Mouse (Mus musculus) brain, embryonic 14.5 days (tissue): Measurements from ENCODE around the gene Cxcl17. TPM values are rescaled to one million over a fixed set of nuclear protein-coding genes. Genes with fewer than 3 reads are reported as not detected.
A peak's percentile ranks its signal among the peaks of the same experiment; 100 is the strongest.
"Not testable (repeated sequence)": the region's sequence is repeated elsewhere in the genome, so short reads cannot be mapped to it uniquely, and the experiment has no call there.

Experiments used
- DNase-seq: peaks from one replicate; pipeline ENCODE4 v3.0.0-alpha.2; 2011; ENCODE audit warnings: low read depth
- CTCF ChIP-seq: fragments of 200-500 bp; IDR thresholded peaks from 2 replicates; pipeline ENCODE4 v1.5.1; 2012; ENCODE audit warnings: inconsistent platforms, mild to moderate bottlenecking, moderate library complexity, borderline replicate concordance; ENCODE audit not compliant: insufficient read depth, insufficient read length; ENCODE audit errors: extremely low read depth
- POLR2A ChIP-seq: fragments of 200-500 bp; IDR thresholded peaks from 2 replicates; pipeline ENCODE4 v1.6.1; 2012; ENCODE audit warnings: mild to moderate bottlenecking, inconsistent platforms, borderline replicate concordance; ENCODE audit not compliant: poor library complexity, insufficient read depth, insufficient read length, severe bottlenecking; ENCODE audit errors: extremely low read depth
- polyA plus RNA-seq: library from polyadenylated mRNA; depleted of rRNA; stranded (reverse); fragments of >200 nt; gene quantifications from 2 replicates; pipeline ENCODE4 v1.2.3, GENCODE M21; 2012

Cxcl17 gene
- polyA plus RNA-seq, 1 experiment, result not detected

- DNase-seq, result no peak
- TF ChIP-seq POLR2A (no peak), CTCF (no peak)
Measured at GRCm38 (mm10) chr7:25434654-25435545, 22.2 kb upstream of the Cxcl17 start.

DNA sequence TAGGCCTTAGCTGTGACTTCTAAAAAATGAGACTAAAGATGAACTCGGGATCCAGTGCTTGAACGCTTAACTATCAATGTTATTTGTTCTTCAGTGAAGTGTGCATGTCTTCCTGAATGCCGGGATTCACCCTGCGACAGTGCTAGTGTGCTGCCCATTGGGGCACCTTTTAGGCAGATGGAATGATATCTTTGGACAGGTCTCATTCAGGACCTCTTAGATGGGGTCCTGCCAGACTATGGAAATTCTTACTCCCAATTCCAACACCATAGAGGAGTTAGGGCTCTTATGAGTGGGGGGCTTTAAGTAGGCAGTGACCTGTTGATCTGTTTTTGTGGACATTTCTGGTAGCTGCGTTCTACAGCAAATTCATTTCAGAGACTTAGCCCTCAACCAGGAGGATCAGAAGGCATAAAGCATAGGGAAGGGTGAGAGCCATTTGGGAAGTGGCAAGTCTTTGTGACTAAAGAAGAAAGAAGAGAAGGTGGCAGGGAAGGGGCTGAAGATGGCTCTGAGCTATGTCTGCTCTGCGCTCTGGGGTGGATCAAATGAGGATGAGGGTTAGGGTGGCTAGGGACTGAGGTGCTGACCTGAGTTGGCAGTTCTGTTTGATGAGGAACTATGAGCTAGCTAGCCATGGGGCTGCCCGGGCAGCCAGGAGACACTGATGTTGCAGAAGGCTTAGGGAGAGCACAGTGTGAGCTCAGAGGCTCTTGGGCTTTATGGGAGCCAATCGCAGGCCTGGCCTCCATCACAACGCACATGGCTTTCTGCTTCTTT lies 21.3 kb upstream of the Cxcl17 start:
- no peak for DNase-seq
- TF ChIP-seq CTCF, result no peak
- TF ChIP-seq POLR2A, result no peak

DNA sequence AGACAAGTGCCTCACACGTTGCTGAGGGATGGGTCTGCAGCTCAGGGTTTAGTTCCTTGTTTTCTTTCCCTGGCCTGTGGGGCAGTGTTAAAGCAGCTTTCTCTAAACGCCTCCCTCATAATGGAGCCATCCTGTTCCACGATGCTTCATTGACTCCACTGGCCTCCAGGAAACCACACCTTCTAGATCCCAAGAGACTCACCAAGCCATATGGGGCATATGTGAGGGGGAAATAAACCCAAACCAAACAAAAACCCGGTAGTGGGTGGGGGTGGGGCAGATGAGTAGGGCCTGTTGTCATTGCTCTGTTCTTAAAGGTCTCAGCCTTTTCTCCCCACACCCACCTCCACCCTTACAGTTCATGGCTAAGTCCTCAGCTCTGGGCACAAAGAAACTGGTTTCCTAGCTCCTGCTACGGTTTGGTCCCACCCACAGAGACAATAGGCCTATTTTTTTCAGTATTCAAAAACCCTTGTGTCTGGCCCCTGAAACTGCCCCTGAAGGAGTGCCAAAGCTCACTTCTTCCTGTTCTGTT lies 20.4 kb upstream of the Cxcl17 start:
- TF ChIP-seq CTCF (no peak), POLR2A (no peak)
- DNase-seq, result peak; percentile 48

DNA sequence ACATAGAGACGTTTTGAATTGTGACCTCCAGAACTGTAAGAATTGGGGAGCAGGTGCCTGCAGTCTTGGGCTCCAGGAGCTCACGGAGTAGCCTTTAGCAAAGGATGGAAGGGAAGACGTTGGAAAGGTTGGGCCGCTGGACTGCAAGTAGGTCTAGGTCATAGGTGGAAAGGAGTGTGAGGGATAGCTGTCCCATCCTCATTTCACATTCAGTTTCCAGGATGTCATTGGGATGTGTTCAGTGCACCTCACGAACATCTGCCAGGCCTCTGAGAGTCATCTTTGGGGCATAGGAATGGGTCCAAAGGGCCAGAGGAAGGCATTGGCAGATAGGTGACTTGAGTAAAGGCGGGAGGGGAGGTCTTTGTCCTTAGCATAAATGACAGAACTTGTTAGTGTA lies 19.7 kb upstream of the Cxcl17 start:
- TF ChIP-seq CTCF (no peak), POLR2A (no peak)

GRCm38 (mm10) chr7:25429886-25430784 lies 17.4 kb upstream of the Cxcl17 start:
- no peak for TF ChIP-seq POLR2A
- no peak for TF ChIP-seq CTCF
- DNase-seq, result no peak

More for the DNA sequence above, 19.7 kb upstream of the Cxcl17 start:
- no peak for DNase-seq

GRCm38 (mm10) chr7:25428321-25428720 lies 15.6 kb upstream of the Cxcl17 start:
- no peak for DNase-seq
- TF ChIP-seq POLR2A, result no peak
- TF ChIP-seq CTCF, result no peak

- TF ChIP-seq POLR2A, result no peak
- no peak for TF ChIP-seq CTCF
- no peak for DNase-seq
Measured at GRCm38 (mm10) chr7:25427144-25427543, 14.5 kb upstream of the Cxcl17 start.

GRCm38 (mm10) chr7:25426380-25426779 lies 13.7 kb upstream of the Cxcl17 start:
- not testable (repeated sequence) for DNase-seq

DNA sequence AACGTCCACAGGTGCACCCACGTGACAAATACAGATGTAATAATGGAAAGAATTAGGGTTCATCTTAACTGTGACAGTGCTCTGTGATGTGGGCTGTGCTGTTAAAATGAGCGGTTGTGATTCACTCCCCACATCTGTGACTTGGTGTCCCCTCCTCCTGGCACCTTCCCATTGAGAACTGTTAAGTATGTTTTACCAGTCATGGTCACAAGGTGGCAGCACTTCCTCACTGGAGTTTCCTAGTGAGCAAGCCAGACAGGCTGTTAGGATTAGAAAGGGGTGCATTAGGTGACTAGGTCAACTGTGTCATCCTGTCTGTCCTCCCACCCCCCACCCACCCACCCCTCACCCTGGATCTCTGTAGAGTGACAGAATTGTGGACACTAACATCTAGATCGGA lies 11.7 kb upstream of the Cxcl17 start:
- DNase-seq, result peak; percentile 88
- TF ChIP-seq CTCF, result peak; percentile 83; the same call in 1 of the 2 replicates
- TF ChIP-seq POLR2A, result no peak

- TF ChIP-seq CTCF, result no peak
- no peak for TF ChIP-seq POLR2A
- DNase-seq, result no peak
Measured at GRCm38 (mm10) chr7:25422286-25422841, 9.7 kb upstream of the Cxcl17 start.
